Mouse (Mus musculus) spleen, adult 2 months (tissue): ENCODE data around the gene Serpina11.

Experiments used
- CTCF ChIP-seq: fragments of 200-500 bp; IDR thresholded peaks from 2 replicates; pipeline ENCODE4 v1.5.1; 2011; ENCODE audit warnings: mild to moderate bottlenecking, inconsistent platforms; ENCODE audit not compliant: insufficient read depth, insufficient read length, insufficient replicate concordance; ENCODE audit errors: extremely low read depth
- POLR2A ChIP-seq: fragments of 200-500 bp; IDR thresholded peaks from 2 replicates; pipeline ENCODE4 v1.6.1; 2011; ENCODE audit warnings: low read depth, low read length, inconsistent platforms

DNA sequence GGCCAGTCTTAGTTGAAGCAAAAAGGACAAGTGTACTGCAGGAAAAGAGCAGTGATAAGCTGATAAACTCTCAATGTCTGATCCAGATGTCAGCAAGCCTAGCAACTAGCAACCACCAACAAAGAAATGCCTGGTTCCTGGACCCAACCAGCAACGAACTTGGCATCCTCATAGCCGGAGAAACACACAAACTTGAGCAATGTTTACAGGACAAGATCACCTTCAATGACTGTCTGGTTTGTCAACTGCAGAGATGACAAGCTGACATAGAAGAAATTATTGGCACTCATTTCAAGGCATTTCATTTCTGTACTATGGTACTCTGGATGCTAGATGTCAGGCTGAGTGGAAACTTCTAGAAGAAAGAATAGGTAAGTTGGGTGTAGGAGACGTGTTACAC, 23.0 kb downstream of the Serpina11 start:
- no peak for TF ChIP-seq POLR2A
- TF ChIP-seq CTCF: no peak
